Mouse (Mus musculus): ENCODE measurements around the gene Rrh. TPM values are rescaled to one million over a fixed set of nuclear protein-coding genes. Genes with fewer than 3 reads are reported as not detected.

The Rrh gene
- polyA plus RNA-seq, 1 experiment = 1.2 TPM

GRCm38 (mm10) chr3:129827691-129828090, 5.3 kb upstream of the Rrh start:
- DNase-seq (ENCODE audit: low read depth) = no peak
- TF ChIP-seq CTCF (IDR thresholded peaks at IDR 0.05; ENCODE audit: borderline replicate concordance, extremely low read depth, insufficient read depth, insufficient read length) = no peak
- no peak for TF ChIP-seq POLR2A (IDR thresholded peaks at IDR 0.05; ENCODE audit: borderline replicate concordance, extremely low read depth, insufficient read depth, insufficient read length, poor library complexity, severe bottlenecking)

GRCm38 (mm10) chr3:129826691-129827090, 4.3 kb upstream of the Rrh start:
- DNase-seq (ENCODE audit: low read depth) = no peak
- TF ChIP-seq CTCF (IDR thresholded peaks at IDR 0.05; ENCODE audit: borderline replicate concordance, extremely low read depth, insufficient read depth, insufficient read length) = no peak
- TF ChIP-seq POLR2A (IDR thresholded peaks at IDR 0.05; ENCODE audit: borderline replicate concordance, extremely low read depth, insufficient read depth, insufficient read length, poor library complexity, severe bottlenecking) = no peak

- no peak for TF ChIP-seq CTCF (IDR thresholded peaks at IDR 0.05; ENCODE audit: borderline replicate concordance, extremely low read depth, insufficient read depth, insufficient read length)
- no peak for TF ChIP-seq POLR2A (IDR thresholded peaks at IDR 0.05; ENCODE audit: borderline replicate concordance, extremely low read depth, insufficient read depth, insufficient read length, poor library complexity, severe bottlenecking)
- DNase-seq (ENCODE audit: low read depth) = no peak
Observed at GRCm38 (mm10) chr3:129824891-129825290, 2.5 kb upstream of the Rrh start.

GRCm38 (mm10) chr3:129824146-129824545, 1.8 kb upstream of the Rrh start:
- TF ChIP-seq POLR2A (IDR thresholded peaks at IDR 0.05; ENCODE audit: borderline replicate concordance, extremely low read depth, insufficient read depth, insufficient read length, poor library complexity, severe bottlenecking) (no peak), CTCF (IDR thresholded peaks at IDR 0.05; ENCODE audit: borderline replicate concordance, extremely low read depth, insufficient read depth, insufficient read length) (no peak)
- DNase-seq (ENCODE audit: low read depth) = no peak

DNA sequence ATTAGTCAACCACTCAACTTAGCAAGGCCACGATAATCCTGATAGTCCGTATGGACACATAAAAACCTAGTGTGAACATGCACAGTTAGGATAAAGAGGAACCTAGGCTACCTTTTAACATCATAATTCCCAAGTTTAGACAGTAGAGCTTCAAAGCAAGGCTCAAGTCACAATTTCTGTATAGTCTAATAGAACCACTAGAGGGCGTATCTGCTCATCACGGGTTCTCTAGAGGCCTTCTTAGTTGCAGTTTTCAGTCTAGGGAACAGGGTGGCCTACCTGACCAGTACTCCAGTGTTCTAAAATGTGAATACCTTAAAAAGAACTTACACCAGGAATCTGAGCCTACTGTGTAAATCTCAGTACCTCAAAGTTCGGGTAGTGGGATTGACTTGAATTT, 906 bp upstream of the Rrh start:
- DNase-seq (ENCODE audit: low read depth) = peak; percentile 61
- TF ChIP-seq POLR2A (IDR thresholded peaks at IDR 0.05; ENCODE audit: borderline replicate concordance, extremely low read depth, insufficient read depth, insufficient read length, poor library complexity, severe bottlenecking) (no peak), CTCF (IDR thresholded peaks at IDR 0.05; ENCODE audit: borderline replicate concordance, extremely low read depth, insufficient read depth, insufficient read length) (peak; percentile 42; the same call in 1 of the 2 replicates)

DNA sequence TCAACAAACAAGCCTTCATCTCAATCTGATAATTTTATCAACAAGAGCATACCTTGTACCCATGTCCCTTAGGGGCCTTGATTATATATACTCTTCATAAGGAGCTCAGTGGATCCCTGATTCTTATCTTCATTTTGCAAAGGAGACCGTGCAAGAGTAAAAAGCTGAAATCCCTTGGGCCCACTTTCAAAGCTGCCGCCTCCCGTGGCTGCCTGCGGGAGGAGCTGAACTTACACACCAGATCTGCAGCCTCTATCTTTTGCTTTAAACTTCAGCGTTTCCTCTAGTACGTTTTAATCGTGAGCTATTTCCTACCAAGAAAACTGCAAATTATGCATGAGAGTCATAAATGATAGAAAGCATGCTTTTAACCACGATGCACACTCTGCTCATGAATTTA, 651 bp downstream of the Rrh start:
- TF ChIP-seq POLR2A (IDR thresholded peaks at IDR 0.05; ENCODE audit: borderline replicate concordance, extremely low read depth, insufficient read depth, insufficient read length, poor library complexity, severe bottlenecking) (no peak), CTCF (IDR thresholded peaks at IDR 0.05; ENCODE audit: borderline replicate concordance, extremely low read depth, insufficient read depth, insufficient read length) (no peak)
- DNase-seq (ENCODE audit: low read depth) = no peak

DNA sequence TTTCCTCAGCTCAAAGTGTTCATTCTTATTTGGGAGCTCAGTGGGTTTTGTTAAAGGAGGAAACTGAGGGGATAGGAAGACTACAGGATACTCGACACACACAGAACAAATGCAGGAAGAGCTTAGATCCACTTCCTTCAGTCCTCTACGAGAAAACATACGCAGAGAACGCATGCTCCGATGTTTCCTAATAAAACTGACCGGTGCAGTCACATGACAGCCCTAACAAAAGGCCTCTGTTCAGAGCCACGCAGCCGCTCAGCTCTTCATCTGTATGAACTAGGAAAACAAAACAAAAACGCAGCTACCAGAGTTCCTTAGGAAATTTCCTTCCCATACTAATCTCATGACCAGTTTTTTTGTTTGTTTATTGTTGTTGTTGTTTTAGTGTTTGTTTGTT, 1.5 kb downstream of the Rrh start:
- DNase-seq (ENCODE audit: low read depth) = peak; percentile 17
- TF ChIP-seq CTCF (IDR thresholded peaks at IDR 0.05; ENCODE audit: borderline replicate concordance, extremely low read depth, insufficient read depth, insufficient read length) = no peak
- TF ChIP-seq POLR2A (IDR thresholded peaks at IDR 0.05; ENCODE audit: borderline replicate concordance, extremely low read depth, insufficient read depth, insufficient read length, poor library complexity, severe bottlenecking) = no peak

DNA sequence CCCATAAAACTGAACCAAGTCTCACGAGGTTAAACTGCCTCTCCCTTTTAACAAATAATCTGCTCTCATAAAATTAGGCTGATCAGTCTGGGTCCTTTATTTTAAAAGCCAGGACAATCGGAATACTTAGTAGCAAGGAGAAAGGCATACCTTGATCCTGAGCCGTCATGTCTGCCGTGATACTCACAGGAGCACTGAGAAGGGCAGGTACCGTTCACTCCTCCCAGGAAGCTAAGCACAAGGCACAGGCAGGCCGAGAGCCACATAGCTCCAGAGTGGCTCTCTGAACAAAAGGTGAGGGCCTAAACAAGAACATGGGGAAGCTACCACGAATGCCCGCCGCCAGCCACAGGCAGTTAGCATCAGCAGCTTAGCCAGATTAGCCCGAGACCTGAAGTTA, 18.6 kb downstream of the Rrh start, which contains the start of gene Lrit3:
Gene Lrit3, minus strand, starts transcription at position 266 of the 400 bp plus-strand sequence.
- no peak for DNase-seq (ENCODE audit: low read depth)
- TF ChIP-seq CTCF (IDR thresholded peaks at IDR 0.05; ENCODE audit: borderline replicate concordance, extremely low read depth, insufficient read depth, insufficient read length) (no peak), POLR2A (IDR thresholded peaks at IDR 0.05; ENCODE audit: borderline replicate concordance, extremely low read depth, insufficient read depth, insufficient read length, poor library complexity, severe bottlenecking) (no peak)

DNA sequence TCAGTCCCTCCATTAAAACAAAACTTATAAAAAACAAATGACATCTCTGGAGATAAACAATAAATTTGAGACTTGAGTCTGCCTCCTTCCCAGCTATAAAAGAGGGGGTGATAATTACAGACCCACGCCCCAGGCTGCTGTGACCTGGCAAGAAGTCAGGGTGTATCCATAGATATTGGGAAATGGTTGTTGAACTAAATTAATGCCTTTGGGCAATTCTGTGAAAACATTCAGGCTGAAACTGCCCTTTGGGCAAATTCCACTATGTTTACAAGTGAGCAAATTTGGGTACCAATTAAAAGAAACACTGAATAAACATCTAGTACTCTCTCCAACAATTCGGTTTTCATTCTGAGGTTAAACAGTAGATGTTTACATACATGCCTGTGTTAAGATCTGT, 23.4 kb downstream of the Rrh start:
- TF ChIP-seq CTCF (IDR thresholded peaks at IDR 0.05; ENCODE audit: borderline replicate concordance, extremely low read depth, insufficient read depth, insufficient read length) (no peak), POLR2A (IDR thresholded peaks at IDR 0.05; ENCODE audit: borderline replicate concordance, extremely low read depth, insufficient read depth, insufficient read length, poor library complexity, severe bottlenecking) (no peak)
- DNase-seq (ENCODE audit: low read depth) = no peak

- DNase-seq (ENCODE audit: low read depth) = no peak
- no peak for TF ChIP-seq CTCF (IDR thresholded peaks at IDR 0.05; ENCODE audit: borderline replicate concordance, extremely low read depth, insufficient read depth, insufficient read length)
Observed at GRCm38 (mm10) chr3:129798551-129798950, 23.8 kb downstream of the Rrh start.

DNA sequence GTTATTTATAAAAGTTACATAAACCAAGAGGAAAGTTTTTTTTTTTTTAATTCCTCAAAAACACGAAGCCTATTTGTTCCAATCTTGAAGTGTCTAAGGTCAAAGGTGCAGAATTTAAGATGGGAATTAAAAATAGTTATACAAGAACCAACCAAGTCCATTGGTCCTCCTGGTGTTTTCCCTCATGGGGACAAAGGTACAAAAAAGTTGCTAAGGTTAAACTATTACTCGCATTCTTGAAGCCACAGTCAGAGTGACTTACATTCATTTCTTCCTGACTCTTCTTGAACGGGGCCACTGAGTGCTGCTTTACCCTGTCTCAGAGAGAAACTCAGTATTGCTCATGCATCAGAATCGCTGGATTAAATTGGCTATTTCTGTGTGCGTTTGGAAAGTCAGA, 25.0 kb downstream of the Rrh start:
- TF ChIP-seq POLR2A (IDR thresholded peaks at IDR 0.05; ENCODE audit: borderline replicate concordance, extremely low read depth, insufficient read depth, insufficient read length, poor library complexity, severe bottlenecking) (no peak), CTCF (IDR thresholded peaks at IDR 0.05; ENCODE audit: borderline replicate concordance, extremely low read depth, insufficient read depth, insufficient read length) (no peak)

GRCm38 (mm10) chr3:129793801-129794200, 28.6 kb downstream of the Rrh start:
- no peak for TF ChIP-seq CTCF (IDR thresholded peaks at IDR 0.05; ENCODE audit: borderline replicate concordance, extremely low read depth, insufficient read depth, insufficient read length)
- no peak for TF ChIP-seq POLR2A (IDR thresholded peaks at IDR 0.05; ENCODE audit: borderline replicate concordance, extremely low read depth, insufficient read depth, insufficient read length, poor library complexity, severe bottlenecking)
- no peak for DNase-seq (ENCODE audit: low read depth)

More for the DNA sequence above, 25.0 kb downstream of the Rrh start:
- no peak for DNase-seq (ENCODE audit: low read depth)

- TF ChIP-seq POLR2A (IDR thresholded peaks at IDR 0.05; ENCODE audit: borderline replicate concordance, extremely low read depth, insufficient read depth, insufficient read length, poor library complexity, severe bottlenecking) (no peak), CTCF (IDR thresholded peaks at IDR 0.05; ENCODE audit: borderline replicate concordance, extremely low read depth, insufficient read depth, insufficient read length) (0 out of 2 replicates have a peak, but pooled peaks have one; percentile 15)
Observed at GRCm38 (mm10) chr3:129782746-129783145, 39.6 kb downstream of the Rrh start.

More at GRCm38 (mm10) chr3:129782746-129783145, 39.6 kb downstream of the Rrh start:
- DNase-seq (ENCODE audit: low read depth) = no peak

All from brain, embryonic 14.5 days (tissue).